Mouse (Mus musculus): ENCODE data around the gene Nup210l. TPM values are rescaled to one million over a fixed set of nuclear protein-coding genes. Genes with fewer than 3 reads are reported as not detected.
A peak's percentile ranks its signal among the peaks of the same experiment; 100 is the strongest.
"Not testable (repeated sequence)": the region's sequence is repeated elsewhere in the genome, so short reads cannot be mapped to it uniquely, and the experiment has no call there.

The Nup210l gene
- polyA plus RNA-seq, 1 experiment = not detected

- no peaks in the 10 kb centered on the region for H3K27me3 ChIP-seq (replicated peaks)
- H3K9me3 ChIP-seq = no peaks in the 10 kb centered on the region; the same call in 1 of the 2 replicates
- TF ChIP-seq FLI1 (IDR thresholded peaks at IDR 0.05; ENCODE audit: low read length) = no peak
- no peak for TF ChIP-seq GATA1 (IDR thresholded peaks at IDR 0.05; ENCODE audit: borderline replicate concordance, low read length)
- peaks cover 4% of the 10 kb centered on the region; the same call in 1 of the 2 replicates for H3K4me1 ChIP-seq
- H3K4me3 ChIP-seq (replicated peaks) = no peak overlapping the region
- H3K36me3 ChIP-seq (replicated peaks; ENCODE audit: low read length) = no peaks in the 10 kb centered on the region
Observed at GRCm38 (mm10) chr3:90118132-90118790, 14.3 kb downstream of the Nup210l start.

DNA sequence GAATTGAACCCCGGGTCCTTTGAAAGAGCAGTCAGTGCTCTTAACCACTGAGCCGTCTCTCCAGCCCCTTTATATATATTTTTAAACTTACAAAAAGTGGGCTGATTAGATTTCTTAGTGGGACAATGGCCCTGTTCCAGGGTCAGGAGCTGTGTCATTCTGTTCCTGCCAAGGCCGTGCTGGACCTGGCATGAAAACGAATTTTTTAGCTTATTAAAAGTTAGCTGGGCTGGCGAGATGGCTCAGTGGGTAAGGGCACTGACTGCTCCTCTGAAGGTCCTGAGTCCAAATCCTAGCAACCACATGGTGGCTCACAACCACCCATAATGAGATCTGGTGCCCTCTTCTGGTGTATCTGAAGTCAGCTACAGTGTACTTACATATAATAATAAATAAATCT is 18.1 kb downstream of the Nup210l start:
- H3K36me3 ChIP-seq (replicated peaks; ENCODE audit: low read length); H3K4me3 ChIP-seq (replicated peaks); H3K9me3 ChIP-seq; H3K4me1 ChIP-seq; H3K27me3 ChIP-seq (replicated peaks): not testable (repeated sequence)

DNA sequence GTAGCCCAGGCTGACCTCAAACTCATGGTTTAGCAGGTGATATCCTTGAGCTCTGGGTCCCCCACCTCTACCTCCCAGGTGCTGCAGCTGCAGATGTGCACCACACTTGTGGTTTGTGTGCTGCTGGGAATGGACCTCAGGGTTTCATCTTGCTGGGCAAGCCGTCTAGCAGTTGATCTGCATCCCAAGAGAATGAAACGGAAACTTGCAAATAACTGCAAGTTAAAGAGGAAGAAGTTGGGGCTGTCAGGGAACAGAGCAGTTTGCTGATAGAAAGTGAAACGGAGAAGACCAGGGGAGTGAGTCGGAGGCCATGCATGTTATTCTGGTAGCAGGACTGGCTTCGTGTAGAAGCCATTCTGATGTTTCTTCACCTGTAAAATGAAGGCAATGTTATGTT is 21.8 kb downstream of the Nup210l start:
- TF ChIP-seq FLI1 (IDR thresholded peaks at IDR 0.05; ENCODE audit: low read length) (no peak), GATA1 (IDR thresholded peaks at IDR 0.05; ENCODE audit: borderline replicate concordance, low read length) (no peak)
- H3K4me3 ChIP-seq (replicated peaks) = peak overlapping the region; percentile 74
- no peaks in the 10 kb centered on the region for H3K27me3 ChIP-seq (replicated peaks)
- H3K9me3 ChIP-seq = no peaks in the 10 kb centered on the region; the same call in 1 of the 2 replicates
- peaks cover 10% of the 10 kb centered on the region for H3K4me1 ChIP-seq
- H3K36me3 ChIP-seq (replicated peaks; ENCODE audit: low read length) = no peaks in the 10 kb centered on the region

DNA sequence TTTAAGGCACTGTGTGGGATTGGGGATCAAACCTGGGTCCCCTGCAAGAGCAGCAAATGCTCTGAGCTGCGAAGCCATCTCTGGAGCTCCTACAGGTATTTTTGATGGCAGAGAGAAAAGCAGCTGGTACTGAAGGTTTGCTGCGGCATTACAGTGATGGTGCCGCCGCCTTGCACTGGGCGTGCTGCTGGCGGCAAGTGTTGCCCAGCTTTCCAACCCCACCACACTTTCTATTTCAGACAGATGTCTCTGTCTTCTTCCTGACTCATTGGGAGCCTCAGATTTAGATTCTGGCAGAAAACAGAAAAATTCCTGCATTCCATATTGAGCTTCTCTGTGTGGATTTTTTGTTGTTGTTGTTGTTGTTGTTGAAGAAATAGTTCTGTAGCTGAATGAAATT is 23.9 kb downstream of the Nup210l start:
- no peak overlapping the region for H3K4me3 ChIP-seq (replicated peaks)
- H3K9me3 ChIP-seq = no peaks in the 10 kb centered on the region
- TF ChIP-seq GATA1 (IDR thresholded peaks at IDR 0.05; ENCODE audit: borderline replicate concordance, low read length) (no peak), FLI1 (IDR thresholded peaks at IDR 0.05; ENCODE audit: low read length) (no peak)
- peaks cover 16% of the 10 kb centered on the region for H3K4me1 ChIP-seq
- no peaks in the 10 kb centered on the region for H3K36me3 ChIP-seq (replicated peaks; ENCODE audit: low read length)
- H3K27me3 ChIP-seq (replicated peaks) = no peaks in the 10 kb centered on the region

DNA sequence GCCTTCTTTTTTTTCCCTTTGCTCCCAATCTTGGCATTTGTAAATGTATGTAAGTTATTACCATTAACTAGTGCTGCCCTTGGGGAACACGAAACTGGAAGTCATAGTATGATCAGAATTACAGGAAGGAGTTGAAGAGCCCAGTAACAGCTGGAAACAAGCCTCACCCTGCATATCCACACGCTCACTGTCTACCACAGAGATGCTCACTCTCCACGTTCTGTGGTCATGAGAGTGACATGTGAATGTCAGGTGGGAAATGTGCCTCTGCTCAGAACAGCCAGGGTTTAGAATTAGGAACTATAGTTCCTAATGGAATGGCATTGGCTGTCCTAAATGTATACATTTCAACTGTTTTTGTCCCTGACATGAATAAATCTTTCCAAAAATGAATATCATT is 28.8 kb downstream of the Nup210l start:
- no peak for TF ChIP-seq FLI1 (IDR thresholded peaks at IDR 0.05; ENCODE audit: low read length)
- TF ChIP-seq GATA1 (IDR thresholded peaks at IDR 0.05; ENCODE audit: borderline replicate concordance, low read length) = no peak
- H3K27me3 ChIP-seq (replicated peaks) = no peaks in the 10 kb centered on the region

GRCm38 (mm10) chr3:90133331-90133730 is 29.4 kb downstream of the Nup210l start:
- H3K36me3 ChIP-seq (replicated peaks; ENCODE audit: low read length) = no peaks in the 10 kb centered on the region
- TF ChIP-seq FLI1 (IDR thresholded peaks at IDR 0.05; ENCODE audit: low read length) (no peak), GATA1 (IDR thresholded peaks at IDR 0.05; ENCODE audit: borderline replicate concordance, low read length) (no peak)
- peaks cover 20% of the 10 kb centered on the region for H3K4me1 ChIP-seq
- H3K9me3 ChIP-seq = no peaks in the 10 kb centered on the region
- H3K27me3 ChIP-seq (replicated peaks) = no peaks in the 10 kb centered on the region
- no peak overlapping the region for H3K4me3 ChIP-seq (replicated peaks)

More for the DNA sequence above, 28.8 kb downstream of the Nup210l start:
- H3K4me3 ChIP-seq (replicated peaks) = no peak overlapping the region
- H3K9me3 ChIP-seq = no peaks in the 10 kb centered on the region
- H3K36me3 ChIP-seq (replicated peaks; ENCODE audit: low read length) = no peaks in the 10 kb centered on the region
- H3K4me1 ChIP-seq = peaks cover 20% of the 10 kb centered on the region

- Histone ChIP-seq H3K36me3 (replicated peaks; ENCODE audit: low read length) (no peaks in the 10 kb centered on the region), H3K4me3 (replicated peaks) (no peak overlapping the region), H3K4me1 (peaks cover 19% of the 10 kb centered on the region), H3K9me3 (no peaks in the 10 kb centered on the region), H3K27me3 (replicated peaks) (no peaks in the 10 kb centered on the region)
- no peak for TF ChIP-seq GATA1 (IDR thresholded peaks at IDR 0.05; ENCODE audit: borderline replicate concordance, low read length)
- TF ChIP-seq FLI1 (IDR thresholded peaks at IDR 0.05; ENCODE audit: low read length) = no peak
Observed at GRCm38 (mm10) chr3:90134483-90134882, 30.6 kb downstream of the Nup210l start.

DNA sequence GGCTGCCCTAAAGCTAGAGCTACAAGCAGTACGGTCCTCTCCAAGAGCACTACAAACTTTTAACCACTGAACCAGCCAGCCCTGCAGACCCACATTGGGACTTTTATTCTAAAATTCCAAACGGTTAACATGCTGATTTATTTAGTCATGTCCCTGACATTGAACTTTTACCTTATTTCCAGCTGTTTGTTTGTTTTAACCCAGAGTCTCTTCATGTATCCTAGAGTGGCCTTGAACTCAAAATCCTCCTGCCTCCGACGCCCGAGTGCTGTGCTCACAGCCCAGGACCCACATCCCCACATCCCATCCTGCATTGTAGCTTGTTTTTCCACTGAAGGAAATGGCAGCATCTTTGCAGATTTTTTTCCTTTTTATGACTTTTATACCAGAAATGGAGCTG is 31.1 kb downstream of the Nup210l start:
- TF ChIP-seq GATA1 (IDR thresholded peaks at IDR 0.05; ENCODE audit: borderline replicate concordance, low read length) (no peak), FLI1 (IDR thresholded peaks at IDR 0.05; ENCODE audit: low read length) (no peak)
- H3K4me3 ChIP-seq (replicated peaks) = no peak overlapping the region

DNA sequence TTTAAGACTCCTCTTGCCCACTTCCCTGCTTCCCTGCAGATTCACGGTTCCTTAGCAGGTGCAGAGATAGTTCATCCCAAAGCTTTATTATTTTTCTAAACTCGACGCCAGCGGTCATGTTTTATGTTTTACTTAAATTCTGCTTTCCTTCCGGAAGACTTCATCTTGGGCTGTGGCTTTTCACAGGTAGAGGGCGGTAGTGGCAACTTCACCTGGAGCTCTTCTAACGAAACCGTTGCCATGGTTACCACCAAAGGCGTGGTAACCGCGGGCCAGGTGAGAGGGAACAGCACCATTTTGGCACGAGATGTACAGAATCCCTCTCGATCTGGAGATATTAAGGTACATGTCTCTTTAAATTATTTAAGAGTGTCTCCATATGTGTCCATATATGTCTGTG is 32.7 kb downstream of the Nup210l start:
- Histone ChIP-seq H3K4me1 (peaks cover 13% of the 10 kb centered on the region), H3K36me3 (replicated peaks; ENCODE audit: low read length) (no peaks in the 10 kb centered on the region), H3K27me3 (replicated peaks) (no peaks in the 10 kb centered on the region), H3K4me3 (replicated peaks) (no peak overlapping the region), H3K9me3 (peaks cover 9% of the 10 kb centered on the region)
- TF ChIP-seq GATA1 (IDR thresholded peaks at IDR 0.05; ENCODE audit: borderline replicate concordance, low read length) (no peak), FLI1 (IDR thresholded peaks at IDR 0.05; ENCODE audit: low read length) (no peak)

More for the DNA sequence above, 31.1 kb downstream of the Nup210l start:
- no peaks in the 10 kb centered on the region for H3K27me3 ChIP-seq (replicated peaks)
- peaks cover 14% of the 10 kb centered on the region for H3K4me1 ChIP-seq
- H3K36me3 ChIP-seq (replicated peaks; ENCODE audit: low read length) = no peaks in the 10 kb centered on the region
- no peaks in the 10 kb centered on the region for H3K9me3 ChIP-seq

GRCm38 (mm10) chr3:90137606-90138005 is 33.7 kb downstream of the Nup210l start:
- Histone ChIP-seq H3K4me3 (replicated peaks) (no peak overlapping the region), H3K36me3 (replicated peaks; ENCODE audit: low read length) (no peaks in the 10 kb centered on the region), H3K9me3 (peaks cover 9% of the 10 kb centered on the region), H3K27me3 (replicated peaks) (peaks cover 1% of the 10 kb centered on the region), H3K4me1 (peaks cover 10% of the 10 kb centered on the region)
- TF ChIP-seq FLI1 (IDR thresholded peaks at IDR 0.05; ENCODE audit: low read length) (no peak), GATA1 (IDR thresholded peaks at IDR 0.05; ENCODE audit: borderline replicate concordance, low read length) (no peak)
